Mouse (Mus musculus) heart, postnatal 0 days (tissue): ENCODE measurements around the gene Anks6.

Experiments
- CTCF ChIP-seq: IDR thresholded peaks from 2 replicates; pipeline ENCODE4 v1.5.1; 2016; ENCODE audit warnings: antibody characterized with exemption, control low read depth, low read depth
- EP300 ChIP-seq: IDR thresholded peaks from 2 replicates; pipeline ENCODE4 v1.6.1; 2016; ENCODE audit warnings: antibody characterized with exemption, low read depth

GRCm38 (mm10) chr4:46977161-46977560 is 80.1 kb downstream of the Anks6 start:
- no peak for TF ChIP-seq CTCF
- no peak for TF ChIP-seq EP300
